Mouse (Mus musculus): ENCODE measurements around the gene Ms4a18. TPM values are rescaled to one million over a fixed set of nuclear protein-coding genes. Genes with fewer than 3 reads are reported as not detected.

Ms4a18 gene
- polyA plus RNA-seq, 1 experiment from 2014 or later = 37.9 TPM

DNA sequence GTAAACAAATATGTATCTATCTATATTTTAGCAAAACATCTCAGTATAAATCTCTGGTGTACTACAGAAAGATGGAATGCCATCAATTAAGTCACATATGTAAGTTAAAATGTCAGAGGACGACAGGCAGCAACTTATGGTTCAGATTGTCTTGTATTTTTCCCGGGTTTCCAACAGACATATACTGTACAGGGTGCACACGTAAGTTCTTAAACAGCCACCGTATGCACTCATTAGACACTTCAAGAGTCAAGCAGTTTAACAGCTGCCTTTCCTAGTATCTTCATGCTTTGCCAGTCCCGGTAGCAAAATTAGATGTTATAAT lies 26.8 kb upstream of the Ms4a18 start:
- WGBS = 22% methylated on average over 5 of the region's 5 CpGs
- no peak overlapping the region for H3K27ac ChIP-seq

DNA sequence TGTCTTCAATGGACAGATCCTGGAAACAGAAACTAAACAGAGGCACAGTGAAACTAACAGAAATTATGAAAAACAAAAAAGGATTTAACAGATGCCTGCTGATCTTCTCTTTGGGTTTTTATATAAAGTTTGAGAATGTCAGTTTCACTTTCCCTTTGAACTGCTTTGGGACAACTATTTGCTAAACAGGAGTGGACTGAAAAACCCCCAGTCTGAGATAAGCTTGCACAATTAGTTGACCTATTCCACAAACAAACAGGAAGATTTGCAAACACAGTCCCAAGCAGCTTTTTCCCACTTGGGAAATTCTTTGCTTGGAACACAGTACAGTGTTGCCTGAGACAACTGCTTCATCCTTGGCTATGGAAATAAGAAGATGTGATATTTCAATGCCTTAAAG lies 19.7 kb upstream of the Ms4a18 start:
- no peak for ATAC-seq
- H3K9ac ChIP-seq = no peak overlapping the region
- no peaks in the 10 kb centered on the region for H3K27me3 ChIP-seq (replicated peaks)
- H3K27ac ChIP-seq = no peak overlapping the region
- no peaks in the 10 kb centered on the region for H3K36me3 ChIP-seq
- H3K4me3 ChIP-seq (replicated peaks) = no peak overlapping the region
- no peak overlapping the region for H3K4me2 ChIP-seq (replicated peaks)
- H3K9me3 ChIP-seq = no peaks in the 10 kb centered on the region
- no peaks in the 10 kb centered on the region for H3K4me1 ChIP-seq (replicated peaks)

More for the DNA sequence above, 26.8 kb upstream of the Ms4a18 start:
- no peaks in the 10 kb centered on the region for H3K4me1 ChIP-seq (replicated peaks)
- H3K27me3 ChIP-seq (replicated peaks) = no peaks in the 10 kb centered on the region
- ATAC-seq = peak; percentile 69
- H3K4me2 ChIP-seq (replicated peaks) = peak overlapping the region; percentile 63
- H3K36me3 ChIP-seq = no peaks in the 10 kb centered on the region
- H3K9ac ChIP-seq = no peak overlapping the region
- no peaks in the 10 kb centered on the region for H3K9me3 ChIP-seq
- peak overlapping the region; percentile 29 for H3K4me3 ChIP-seq (replicated peaks)

DNA sequence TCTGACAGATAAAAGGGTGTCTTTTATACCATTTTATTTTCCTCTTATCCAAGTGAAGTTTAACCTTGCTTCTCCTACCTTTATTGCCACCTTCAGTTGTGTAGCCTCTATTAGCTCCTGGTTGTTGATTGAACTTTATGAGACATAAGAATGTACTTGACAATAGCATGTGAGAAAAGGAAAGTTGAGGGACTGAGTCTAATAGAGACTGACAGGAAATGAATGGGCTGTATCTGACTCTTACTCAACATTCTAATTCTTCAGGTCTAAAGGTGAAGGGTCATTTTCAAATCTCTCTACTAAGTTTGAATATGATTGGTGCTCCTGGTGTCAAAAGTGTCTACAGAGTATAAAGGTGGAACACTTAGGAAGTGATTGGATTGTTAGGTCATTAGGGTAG lies 4.6 kb upstream of the Ms4a18 start:
- Histone ChIP-seq H3K4me1 (replicated peaks) (no peaks in the 10 kb centered on the region), H3K27ac (no peak overlapping the region), H3K4me3 (replicated peaks) (no peak overlapping the region), H3K9ac (no peak overlapping the region), H3K27me3 (replicated peaks) (no peaks in the 10 kb centered on the region), H3K9me3 (no peaks in the 10 kb centered on the region), H3K4me2 (replicated peaks) (no peak overlapping the region), H3K36me3 (no peaks in the 10 kb centered on the region)
- ATAC-seq = peak; percentile 81

DNA sequence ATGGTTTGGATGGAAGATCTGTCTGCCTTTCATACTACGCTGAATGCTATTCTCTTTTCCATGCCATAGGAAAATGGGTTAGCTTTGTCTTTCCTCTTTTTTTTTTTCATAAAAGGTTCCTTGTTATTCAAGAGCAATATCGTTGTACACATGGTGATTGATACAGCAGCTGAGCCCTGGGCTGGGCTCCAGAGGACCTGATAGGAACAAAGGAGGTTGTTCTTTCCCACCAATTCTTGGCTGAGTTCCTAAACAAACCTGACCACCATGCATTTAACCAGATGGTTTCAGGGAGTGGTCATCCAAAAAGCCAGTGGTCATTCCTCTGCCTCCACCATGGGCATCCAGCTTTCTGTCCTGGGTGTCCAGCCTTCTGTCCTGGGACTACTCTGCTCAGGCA lies 580 bp downstream of the Ms4a18 start:
- ATAC-seq = no peak
- peak overlapping the region; percentile 20 for H3K4me3 ChIP-seq (replicated peaks)
- peak overlapping the region; percentile 45 for H3K4me2 ChIP-seq (replicated peaks)
- no peaks in the 10 kb centered on the region for H3K27me3 ChIP-seq (replicated peaks)
- no peaks in the 10 kb centered on the region for H3K9me3 ChIP-seq
- H3K9ac ChIP-seq = 0 out of 2 replicates have a peak overlapping the region, but pooled peaks have one; percentile 11
- peak overlapping the region; percentile 82 for H3K27ac ChIP-seq
- H3K4me1 ChIP-seq (replicated peaks) = no peaks in the 10 kb centered on the region; the same call in 1 of the 2 replicates
- WGBS = 68% methylated on average over 2 of the region's 2 CpGs
- H3K36me3 ChIP-seq = no peaks in the 10 kb centered on the region

DNA sequence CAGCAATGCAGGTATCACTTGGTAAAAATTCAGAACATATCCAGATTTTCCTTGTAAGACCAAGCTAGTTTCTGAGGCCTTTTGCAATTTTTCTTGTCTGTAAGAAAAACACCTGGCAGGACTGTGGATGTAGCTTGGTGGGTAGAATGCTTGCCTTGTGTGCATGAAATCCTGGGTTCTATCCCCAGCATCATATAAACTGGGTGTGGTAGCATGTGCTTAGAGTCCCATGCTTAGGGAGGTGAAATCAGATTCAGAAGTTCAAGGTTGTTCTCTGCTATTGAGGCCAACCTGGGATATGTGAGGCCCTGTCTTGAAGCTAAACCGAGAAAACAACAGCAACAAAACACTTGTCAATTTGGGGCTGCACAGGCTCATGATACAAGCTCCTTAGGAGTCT lies 1.8 kb downstream of the Ms4a18 start:
- Histone ChIP-seq H3K4me2 (replicated peaks) (peak overlapping the region; percentile 45; the same call in 1 of the 2 replicates), H3K27ac (peak overlapping the region; percentile 54; the same call in 1 of the 2 replicates)
- 67% methylated on average over 1 of the region's 1 CpGs for WGBS

DNA sequence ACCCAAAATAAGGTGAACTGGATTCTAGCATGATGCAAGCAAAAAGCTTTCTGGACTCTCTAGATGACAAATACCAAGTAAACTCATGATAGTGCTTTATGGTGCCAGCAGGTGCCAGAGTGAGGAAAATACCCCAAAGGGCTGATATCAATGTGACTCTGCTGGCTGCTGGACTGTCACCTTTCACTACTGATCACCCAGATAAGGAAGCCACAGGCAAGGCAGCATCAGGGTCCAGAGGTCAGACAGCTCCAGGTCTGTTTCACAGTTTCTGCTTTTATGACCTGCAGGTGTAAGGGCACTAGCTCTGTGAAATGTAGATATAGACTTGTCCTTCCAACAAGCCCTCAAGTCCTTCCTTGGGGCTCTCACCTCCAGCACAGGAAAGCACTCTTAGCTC lies 2.4 kb downstream of the Ms4a18 start:
- no peaks in the 10 kb centered on the region for H3K27me3 ChIP-seq (replicated peaks)
- no peaks in the 10 kb centered on the region; the same call in 1 of the 2 replicates for H3K4me1 ChIP-seq (replicated peaks)
- H3K4me3 ChIP-seq (replicated peaks) = no peak overlapping the region
- no peaks in the 10 kb centered on the region for H3K9me3 ChIP-seq
- H3K9ac ChIP-seq = no peak overlapping the region
- ATAC-seq = peak; percentile 85
- peak overlapping the region; percentile 54; the same call in 1 of the 2 replicates for H3K27ac ChIP-seq
- H3K36me3 ChIP-seq = no peaks in the 10 kb centered on the region
- H3K4me2 ChIP-seq (replicated peaks) = no peak overlapping the region

More for the DNA sequence above, 1.8 kb downstream of the Ms4a18 start:
- Histone ChIP-seq H3K27me3 (replicated peaks) (no peaks in the 10 kb centered on the region), H3K9me3 (no peaks in the 10 kb centered on the region), H3K4me1 (replicated peaks) (no peaks in the 10 kb centered on the region; the same call in 1 of the 2 replicates), H3K4me3 (replicated peaks) (no peak overlapping the region), H3K9ac (no peak overlapping the region), H3K36me3 (no peaks in the 10 kb centered on the region)
- peak; percentile 43; the same call in 1 of the 2 replicates for ATAC-seq

DNA sequence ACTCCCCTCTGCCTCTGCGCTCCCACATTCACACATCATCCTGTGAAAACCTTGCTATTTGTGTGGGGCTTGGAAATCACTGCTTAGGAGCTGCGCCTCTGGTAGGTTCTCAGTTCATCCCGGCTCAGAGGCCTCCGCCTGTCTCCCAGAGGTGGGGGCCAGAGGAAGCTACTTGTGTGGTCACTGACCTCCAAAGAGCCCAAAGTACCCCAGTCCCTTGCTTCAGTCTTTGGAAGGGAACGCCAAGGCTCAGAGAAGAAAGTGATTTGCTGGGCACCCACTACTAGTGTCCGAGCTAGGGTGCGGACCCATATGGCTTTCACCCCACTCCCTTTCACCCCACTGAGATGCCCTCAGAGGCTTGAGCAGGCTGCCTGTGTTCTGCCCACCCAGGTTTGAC lies 24.7 kb downstream of the Ms4a18 start, which contains the start of gene Ms4a15:
Ms4a15 (minus strand) TSS at position 101 of the 400 bp plus-strand sequence.
- 86% methylated on average over 7 of the region's 7 CpGs for WGBS
- no peak for ATAC-seq
- H3K36me3 ChIP-seq = no peaks in the 10 kb centered on the region

DNA sequence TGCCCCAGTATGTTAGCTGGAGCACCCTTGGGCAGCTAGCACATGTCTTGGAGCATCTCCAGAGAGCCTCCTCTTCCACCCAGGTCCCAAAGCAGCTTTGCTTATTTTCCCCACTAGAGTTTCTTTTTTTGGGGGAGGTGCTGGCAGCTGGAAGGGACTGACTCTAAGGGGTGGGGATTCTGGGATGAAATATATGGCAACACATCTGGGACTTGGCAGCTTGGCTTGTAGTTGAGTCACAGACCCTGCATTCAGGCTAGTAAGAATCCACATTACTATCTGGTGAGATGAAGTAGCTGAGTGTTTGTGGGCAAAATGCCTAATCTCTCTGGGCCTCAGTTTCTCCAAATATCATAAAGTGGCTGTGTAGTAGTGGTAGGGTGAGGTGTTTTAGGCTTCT lies 25.9 kb downstream of the Ms4a18 start:
- Histone ChIP-seq H3K4me3 (replicated peaks) (no peak overlapping the region), H3K9ac (no peak overlapping the region), H3K27ac (no peak overlapping the region), H3K36me3 (no peaks in the 10 kb centered on the region), H3K4me2 (replicated peaks) (no peak overlapping the region), H3K27me3 (replicated peaks) (no peaks in the 10 kb centered on the region), H3K4me1 (replicated peaks) (no peaks in the 10 kb centered on the region), H3K9me3 (no peaks in the 10 kb centered on the region)
- ATAC-seq = no peak

More for the DNA sequence above, 24.7 kb downstream of the Ms4a18 start, which contains the start of gene Ms4a15:
- Histone ChIP-seq H3K4me2 (replicated peaks) (no peak within 1 kb of the TSS), H3K27me3 (replicated peaks) (no peaks in the 10 kb centered on the region), H3K4me3 (replicated peaks) (no peak within 1 kb of the TSS), H3K9me3 (no peaks in the 10 kb centered on the region), H3K9ac (no peak within 1 kb of the TSS), H3K27ac (no peak within 1 kb of the TSS), H3K4me1 (replicated peaks) (no peaks in the 10 kb centered on the region)

DNA sequence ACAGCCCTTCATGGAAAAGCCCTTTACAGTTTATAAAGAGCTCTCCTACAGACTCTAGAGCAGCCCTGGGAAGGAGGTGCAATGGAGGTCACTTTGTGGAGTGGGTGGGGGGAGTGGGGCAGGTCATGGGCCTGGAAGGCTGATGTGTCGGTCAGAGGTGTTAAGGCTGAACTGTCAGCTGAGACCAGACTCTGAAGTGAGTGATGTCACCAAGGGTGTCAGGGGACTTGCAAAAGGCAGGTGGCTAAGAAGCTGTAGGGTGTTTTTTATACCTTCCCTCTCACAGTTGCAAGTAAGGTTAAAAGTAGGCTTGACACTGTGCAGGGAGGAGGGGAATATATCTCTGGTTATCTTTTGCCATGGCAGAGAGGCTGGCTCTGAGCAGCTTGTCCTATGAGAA lies 27.1 kb downstream of the Ms4a18 start:
- no peak overlapping the region for H3K9ac ChIP-seq
- H3K4me2 ChIP-seq (replicated peaks) = no peak overlapping the region
- H3K9me3 ChIP-seq = no peaks in the 10 kb centered on the region
- no peak overlapping the region for H3K4me3 ChIP-seq (replicated peaks)
- no peak overlapping the region for H3K27ac ChIP-seq
- H3K27me3 ChIP-seq (replicated peaks) = no peaks in the 10 kb centered on the region
- WGBS = 33% methylated on average over 1 of the region's 1 CpGs
- ATAC-seq = no peak
- no peaks in the 10 kb centered on the region for H3K36me3 ChIP-seq
- no peaks in the 10 kb centered on the region for H3K4me1 ChIP-seq (replicated peaks)

DNA sequence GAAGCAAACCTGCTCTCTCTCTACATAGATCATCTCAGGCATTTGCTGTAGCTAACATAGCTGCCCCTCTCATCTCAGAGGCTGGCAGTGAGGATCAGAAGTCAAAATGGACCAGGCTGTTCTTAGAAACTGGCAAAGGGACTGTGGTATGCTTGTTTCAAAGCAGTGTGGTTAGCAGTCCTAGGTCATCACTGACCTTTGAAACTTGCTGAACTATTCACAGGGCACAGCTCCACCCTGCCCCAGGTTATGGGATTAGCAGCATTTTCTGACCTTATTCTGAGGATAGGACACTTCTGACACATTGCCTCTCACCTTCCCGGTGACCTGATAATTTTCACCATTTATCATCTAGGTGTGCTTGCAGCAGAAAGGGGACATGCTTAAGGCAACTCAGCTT lies 29.3 kb downstream of the Ms4a18 start:
- Histone ChIP-seq H3K4me2 (replicated peaks) (no peak overlapping the region), H3K36me3 (no peaks in the 10 kb centered on the region), H3K27me3 (replicated peaks) (no peaks in the 10 kb centered on the region), H3K9me3 (no peaks in the 10 kb centered on the region), H3K9ac (no peak overlapping the region), H3K4me3 (replicated peaks) (no peak overlapping the region), H3K27ac (no peak overlapping the region), H3K4me1 (replicated peaks) (no peaks in the 10 kb centered on the region)
- ATAC-seq = no peak
- WGBS = 83% methylated on average over 1 of the region's 1 CpGs

DNA sequence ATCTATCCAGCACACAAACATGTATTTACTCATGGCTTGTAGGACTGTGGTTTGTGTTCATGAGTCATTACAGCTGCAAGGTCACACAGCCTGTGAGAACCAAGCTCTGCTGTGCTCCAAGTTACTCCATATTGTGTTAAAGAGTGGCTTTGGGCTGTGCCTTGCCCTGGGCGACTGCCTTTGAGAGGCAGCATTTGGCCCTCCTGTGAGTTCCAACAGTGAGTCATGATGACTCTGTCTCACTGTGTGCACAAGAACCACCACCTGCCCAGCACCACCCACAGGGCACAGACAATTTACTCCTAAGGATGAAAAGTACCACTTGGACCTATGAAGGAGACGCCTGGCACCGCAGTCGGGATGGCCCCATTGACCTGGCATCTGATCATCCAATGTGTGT lies 31.9 kb downstream of the Ms4a18 start:
- H3K27me3 ChIP-seq (replicated peaks) = no peaks in the 10 kb centered on the region
- H3K9me3 ChIP-seq = no peaks in the 10 kb centered on the region
- ATAC-seq = no peak
- H3K36me3 ChIP-seq = no peaks in the 10 kb centered on the region
- no peak overlapping the region for H3K9ac ChIP-seq
- WGBS = 91% methylated on average over 4 of the region's 4 CpGs
- H3K27ac ChIP-seq = no peak overlapping the region
- H3K4me3 ChIP-seq (replicated peaks) = no peak overlapping the region
- no peaks in the 10 kb centered on the region; the same call in 1 of the 2 replicates for H3K4me1 ChIP-seq (replicated peaks)
- H3K4me2 ChIP-seq (replicated peaks) = no peak overlapping the region

DNA sequence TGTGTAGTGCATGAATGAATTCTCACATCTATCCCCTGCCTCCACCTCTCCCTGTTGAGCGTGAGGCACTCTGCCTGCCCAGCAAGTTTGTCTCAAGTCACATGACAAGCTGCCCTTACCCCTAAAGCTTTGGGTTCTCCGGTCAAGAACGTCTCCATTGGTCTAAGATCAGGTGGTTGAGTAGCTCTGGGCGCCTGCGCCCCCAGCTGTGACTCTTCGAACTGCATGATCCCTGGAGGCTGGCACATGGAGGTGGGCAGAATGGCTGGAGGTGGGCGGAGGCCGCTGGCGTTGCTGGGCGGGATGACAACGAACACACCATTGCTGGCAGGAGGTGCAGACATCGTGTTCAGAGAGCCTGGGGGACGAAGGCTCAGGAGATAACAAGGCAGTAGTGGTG lies 33.3 kb downstream of the Ms4a18 start:
- H3K36me3 ChIP-seq = no peaks in the 10 kb centered on the region
- no peaks in the 10 kb centered on the region for H3K27me3 ChIP-seq (replicated peaks)
- H3K27ac ChIP-seq = no peak overlapping the region
- no peak overlapping the region for H3K9ac ChIP-seq
- no peak for ATAC-seq
- no peak overlapping the region for H3K4me2 ChIP-seq (replicated peaks)
- H3K4me1 ChIP-seq (replicated peaks) = peaks cover 4% of the 10 kb centered on the region
- no peak overlapping the region for H3K4me3 ChIP-seq (replicated peaks)
- 80% methylated on average over 13 of the region's 13 CpGs for WGBS
- no peaks in the 10 kb centered on the region for H3K9me3 ChIP-seq

DNA sequence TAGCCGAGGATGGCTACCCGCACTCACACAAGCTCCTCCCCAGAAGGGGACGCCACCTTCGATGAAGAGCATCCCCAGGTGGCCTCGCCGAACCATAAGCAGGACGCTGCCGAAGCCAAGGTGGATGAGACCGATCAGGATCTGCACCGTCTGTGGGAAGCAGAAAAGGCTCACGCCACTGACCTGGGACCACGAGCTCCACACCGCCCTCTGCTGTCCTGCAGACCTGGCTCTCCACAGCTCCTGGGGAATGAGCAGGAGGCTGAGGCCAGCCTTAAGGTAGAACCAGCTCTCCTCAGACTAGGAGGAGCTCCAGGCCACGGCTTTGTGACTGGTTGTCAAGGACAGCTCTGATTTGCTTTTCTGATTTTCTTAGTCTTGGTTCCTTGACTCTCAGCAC lies 34.7 kb downstream of the Ms4a18 start:
- no peaks in the 10 kb centered on the region for H3K9me3 ChIP-seq
- WGBS = 30% methylated on average over 14 of the region's 14 CpGs
- peak; percentile 38; the same call in 1 of the 2 replicates for ATAC-seq
- H3K4me2 ChIP-seq (replicated peaks) = peak overlapping the region; percentile 49
- H3K4me3 ChIP-seq (replicated peaks) = no peak overlapping the region
- no peaks in the 10 kb centered on the region for H3K36me3 ChIP-seq
- no peak overlapping the region for H3K9ac ChIP-seq
- peaks cover 11% of the 10 kb centered on the region for H3K4me1 ChIP-seq (replicated peaks)
- H3K27me3 ChIP-seq (replicated peaks) = no peaks in the 10 kb centered on the region
- no peak overlapping the region for H3K27ac ChIP-seq

Measured in intestine, embryonic 15.5 days (tissue).